Mouse (Mus musculus) adrenal gland, postnatal 36 days (tissue): Measurements from ENCODE around the gene Flna. TPM values are rescaled to one million over a fixed set of nuclear protein-coding genes. Genes with fewer than 3 reads are reported as not detected.
A peak's percentile ranks its signal among the peaks of the same experiment; 100 is the strongest.

Experiments
- DNase-seq, 2 experiments: peaks; one replicate each; pipeline ENCODE4 v3.0.0; 2021; ENCODE audit warnings: mixed read lengths in 1 of 2
- long read RNA-seq, 2 experiments: library from polyadenylated mRNA; stranded (forward); transcript quantifications; one replicate each; pipeline ENCODE4 v2.0.0; 2021; ENCODE audit warnings: borderline sequencing depth in 2 of 2
- total RNA-seq, 2 experiments: library from RNA; stranded (reverse); gene quantifications; 2 replicates each; pipeline ENCODE4 v1.2.3; 2021

Flna gene
- 100 to 1,000 TPM; 129 to 211 TPM for total RNA-seq
- long read RNA-seq, experiment 1, partial matches to known transcripts: 7 of 9 reads
- long read RNA-seq, experiment 1, other reads (novel, unspliced or antisense): 2 of 9 reads
- long read RNA-seq, experiment 2, partial matches to known transcripts: 3 of 5 reads
- long read RNA-seq, experiment 2, other reads (novel, unspliced or antisense): 2 of 5 reads

GRCm38 (mm10) chrX:74249615-74250014 lies at the start of gene Flna:
Flna (minus strand) TSS chrX:74249820.
- DNase-seq: peak; percentile 76 to 82

- DNase-seq: no peak
Measured at GRCm38 (mm10) chrX:74298348-74298747, 48.7 kb upstream of the Flna start.

DNA sequence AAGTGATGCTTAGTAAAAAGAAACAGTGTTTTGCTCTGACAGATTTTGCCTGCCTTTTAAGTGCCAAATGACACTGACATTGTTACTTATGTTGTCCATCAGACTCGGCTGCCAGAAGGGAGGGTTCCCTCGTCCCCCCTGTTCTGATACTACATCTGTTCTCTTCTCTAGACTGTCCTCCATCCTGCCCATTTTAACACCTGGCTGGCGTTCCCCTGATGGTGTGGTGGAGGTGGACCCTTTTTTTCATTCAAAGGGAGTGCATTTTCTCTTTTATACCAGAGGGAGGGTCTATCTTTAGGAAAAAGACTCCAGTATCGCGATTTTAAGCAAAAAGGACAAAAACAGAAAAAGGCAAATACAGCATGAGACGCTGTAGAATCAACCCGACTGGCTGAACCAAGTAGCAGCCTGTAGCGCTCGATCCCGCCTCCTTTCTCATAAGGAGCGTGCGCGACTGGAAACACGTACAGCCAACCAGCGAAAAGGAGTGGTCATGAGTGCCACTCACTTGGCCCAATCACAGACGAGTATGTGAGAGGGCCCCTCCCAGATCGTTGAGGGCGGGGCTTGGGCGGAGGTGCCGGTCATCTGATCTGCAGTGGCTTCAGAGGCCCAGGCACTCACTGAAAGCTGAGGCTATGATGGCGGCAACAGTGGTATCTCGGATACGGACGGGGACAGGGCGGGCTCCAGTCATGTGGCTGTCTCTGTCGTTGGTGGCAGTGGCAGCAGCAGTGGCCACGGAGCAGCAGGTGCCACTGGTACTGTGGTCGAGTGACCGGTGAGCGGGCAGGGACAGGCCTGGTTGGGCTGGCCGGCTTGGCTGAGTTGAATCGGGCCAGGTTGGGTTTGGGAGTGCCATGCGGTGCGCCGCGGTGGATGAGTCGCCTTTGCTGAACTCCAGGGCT lies 47.2 kb upstream of the Flna start, which contains the start of gene Atp6ap1:
Atp6ap1 (plus strand) TSS at position 560 of the 911 bp plus-strand sequence.
- DNase-seq: peak; percentile 92 to 93

DNA sequence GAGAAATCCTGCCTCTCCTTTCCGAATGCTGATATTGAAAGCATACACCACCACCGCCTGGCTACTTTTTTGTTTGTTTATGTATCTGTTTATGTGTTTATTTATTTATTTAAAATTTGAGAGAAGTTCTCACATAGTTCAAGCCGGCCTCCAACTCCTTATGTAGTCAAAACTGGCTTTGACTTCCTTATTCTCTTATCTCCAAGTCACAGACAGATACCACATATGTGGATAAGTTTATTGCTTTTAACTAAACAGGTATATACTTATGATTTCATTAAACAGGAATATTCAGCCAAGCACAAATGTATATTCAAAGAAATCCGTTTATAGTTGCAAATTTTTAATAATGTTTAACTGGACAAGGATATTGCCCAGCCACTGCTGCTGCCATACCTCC lies 43.8 kb upstream of the Flna start:
- DNase-seq: no peak

DNA sequence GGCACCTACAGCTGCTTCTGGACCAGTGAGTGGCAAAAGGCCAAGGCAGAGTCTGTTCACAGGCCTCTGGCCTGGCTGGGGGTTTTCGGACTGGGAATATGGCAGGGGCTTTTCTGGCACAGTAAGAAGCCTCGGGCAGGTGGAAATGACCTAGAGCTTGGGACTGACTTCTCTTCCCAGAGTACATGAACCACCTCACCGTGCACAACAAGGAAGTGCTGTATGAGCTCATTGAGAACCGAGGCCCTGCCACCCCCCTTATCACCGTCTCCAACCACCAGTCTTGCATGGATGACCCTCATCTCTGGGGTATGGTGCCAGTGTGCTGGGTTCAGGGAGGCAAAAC lies 33.4 kb upstream of the Flna start:
- no peak for DNase-seq

- DNase-seq: peak; percentile 85 to 90
Measured at GRCm38 (mm10) chrX:74282395-74283091, 32.9 kb upstream of the Flna start.

DNA sequence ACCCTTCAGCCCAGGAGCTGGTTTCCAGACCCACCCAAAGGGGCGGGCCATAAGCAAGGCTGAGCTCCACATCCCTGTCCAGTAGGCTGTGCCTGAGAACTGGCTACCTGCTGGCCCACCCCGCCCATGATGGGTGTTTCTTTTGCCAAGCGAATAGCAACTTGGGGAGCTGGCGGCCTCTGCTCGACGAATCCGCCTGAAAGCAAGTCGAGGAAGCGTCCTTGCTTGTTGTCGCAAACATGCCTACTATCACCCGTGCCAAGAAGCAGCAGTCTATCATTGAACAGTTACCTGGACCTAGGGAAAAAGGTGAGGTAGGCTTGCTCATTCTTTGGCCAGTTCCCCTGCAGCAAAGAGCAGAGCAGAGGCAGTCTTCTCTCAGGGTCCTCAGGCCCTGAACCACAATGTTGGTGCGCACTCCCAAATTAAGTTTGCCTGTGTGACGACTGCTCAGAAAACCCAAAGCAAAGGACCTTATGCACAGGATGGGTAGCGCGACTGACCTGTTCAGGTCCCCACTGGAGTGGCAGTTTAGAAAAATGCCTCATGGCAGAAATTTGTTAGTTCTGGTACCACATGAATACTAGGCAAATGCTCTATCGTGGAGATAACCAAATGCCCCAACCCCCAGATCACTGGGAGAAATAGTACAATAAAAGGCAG lies 32.2 kb upstream of the Flna start, which contains the start of the genes Taz and Dnase1l1:
Taz (plus strand) TSS at position 181 of the 663 bp plus-strand sequence.
Dnase1l1 (minus strand) TSS at position 606 of the 663 bp plus-strand sequence.
- peak; percentile 86 to 87 for DNase-seq

DNA sequence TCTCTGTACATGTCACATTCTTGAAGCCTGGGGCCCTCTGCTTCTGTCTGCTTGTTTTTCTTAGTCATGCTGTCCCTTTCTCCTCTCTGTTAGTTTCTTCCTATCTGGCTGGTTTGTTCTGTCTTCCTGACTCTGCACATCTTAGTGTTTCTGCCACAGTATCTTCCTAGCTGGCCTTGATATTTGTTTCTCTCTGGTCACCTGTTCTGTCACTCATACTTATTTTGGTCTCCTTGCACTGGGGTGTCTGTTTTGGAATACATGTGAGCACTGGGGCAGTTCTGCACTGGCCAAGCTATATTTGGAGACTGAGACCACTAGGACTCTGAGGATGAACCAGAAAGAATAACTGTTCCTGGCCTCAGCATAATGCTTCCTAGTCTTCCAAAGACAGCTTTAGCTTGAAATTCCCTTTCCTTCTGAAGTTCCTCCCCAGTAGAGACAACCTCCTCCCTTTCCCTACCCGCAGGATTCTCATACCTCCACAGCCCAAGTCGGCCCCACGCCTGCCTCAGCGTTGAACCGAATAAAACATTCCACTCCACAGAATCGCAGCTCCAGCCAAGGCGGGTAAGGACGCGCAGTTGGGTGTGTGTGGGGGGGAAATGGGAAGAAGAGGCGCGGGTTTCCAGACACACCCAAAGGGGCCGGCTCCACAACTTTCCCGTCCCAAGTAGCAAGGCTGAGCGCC lies 31.6 kb upstream of the Flna start:
- DNase-seq: no peak

DNA sequence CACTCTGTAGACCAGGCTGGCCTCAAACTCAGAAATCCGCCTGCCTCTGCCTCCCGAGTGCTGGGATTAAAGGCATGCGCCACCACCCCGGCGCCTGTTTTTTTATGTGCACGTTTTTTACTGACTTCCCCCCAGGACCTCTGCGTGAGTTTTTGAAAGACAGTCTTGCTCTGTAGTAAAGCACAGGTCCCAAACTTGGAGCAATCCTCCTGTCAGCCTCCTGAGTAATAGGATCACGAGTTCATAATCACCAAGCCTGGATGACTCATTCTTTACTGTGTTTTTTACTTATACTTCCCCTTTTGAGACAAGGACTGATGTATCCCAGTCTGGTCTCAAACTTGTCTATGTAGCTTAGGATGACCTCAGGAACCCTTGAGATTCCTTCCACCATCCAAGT lies 28.3 kb upstream of the Flna start:
- DNase-seq: no peak

DNA sequence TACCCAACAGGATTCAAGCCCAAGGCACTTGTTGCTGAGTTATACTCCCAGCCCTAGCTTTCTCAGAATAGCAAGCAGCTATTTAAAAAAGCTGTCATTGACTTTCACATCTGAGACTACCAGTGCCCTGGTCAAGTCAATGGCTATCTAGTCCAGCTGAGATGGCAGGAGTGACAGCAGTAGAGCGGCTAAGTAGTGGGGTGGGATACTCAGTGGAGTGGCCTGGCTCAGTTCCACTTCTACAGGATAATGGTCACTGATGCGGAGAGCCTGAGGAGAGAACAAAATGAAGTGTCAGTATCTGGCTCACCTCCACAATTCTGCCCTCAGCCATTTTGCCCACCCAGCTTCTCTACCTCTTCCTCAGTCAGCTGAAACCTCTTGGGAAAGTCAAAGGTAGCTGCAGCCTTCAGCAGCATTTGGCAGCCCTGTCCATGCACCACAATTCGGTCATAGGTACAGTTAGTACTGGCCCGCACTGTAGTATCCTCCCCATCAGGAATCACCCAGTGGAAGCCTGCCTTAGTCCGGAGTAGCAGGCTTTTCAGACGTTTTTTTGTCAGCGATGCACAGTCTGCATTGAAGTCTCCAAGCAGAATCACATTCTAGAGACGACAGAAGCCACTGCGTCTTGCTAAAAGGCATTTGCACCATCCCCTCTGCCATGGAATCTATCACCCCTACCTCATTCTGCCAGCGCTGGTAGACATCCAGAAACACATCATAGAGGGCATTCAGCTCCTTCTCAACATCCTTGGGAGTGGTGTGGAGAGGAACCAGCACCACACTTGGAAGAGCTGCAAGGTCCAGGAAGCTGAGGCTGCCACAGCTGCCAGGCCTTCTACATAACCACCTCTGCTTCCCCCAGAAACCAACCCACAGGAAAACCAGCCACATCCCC lies 24.1 kb upstream of the Flna start:
- DNase-seq: no peak

DNA sequence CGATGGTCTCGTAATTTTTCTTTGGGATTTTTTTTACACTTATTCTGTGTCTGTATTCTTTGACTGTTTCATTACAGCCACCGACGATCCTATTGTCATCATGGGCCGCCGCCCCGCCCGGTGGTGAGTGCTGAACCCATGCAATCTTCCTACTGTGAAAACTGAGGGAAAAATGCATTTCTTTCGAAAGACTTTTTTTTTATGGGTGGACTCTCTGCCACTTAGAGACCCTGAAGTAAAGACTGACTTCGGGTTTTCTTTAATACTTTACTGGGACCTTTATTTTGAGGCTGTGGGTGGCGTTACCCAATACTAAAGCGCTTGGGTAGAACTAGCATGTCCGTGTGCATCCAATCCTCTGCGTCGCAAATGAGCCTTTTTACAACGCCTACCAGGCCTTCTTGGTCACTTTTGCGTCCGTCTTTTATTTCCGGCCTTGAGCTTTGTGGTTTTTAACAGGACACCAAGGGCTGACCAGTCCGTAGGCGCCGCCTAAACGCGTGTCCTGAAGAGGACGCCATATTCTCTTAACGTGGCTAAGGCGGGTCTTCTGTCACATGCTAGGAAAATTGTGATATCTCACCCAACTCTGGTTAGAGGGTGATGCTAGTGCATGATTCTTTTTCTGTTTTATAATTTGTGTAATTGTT lies 21.4 kb upstream of the Flna start:
- DNase-seq: peak in 1 of 2 experiments; percentile 26

DNA sequence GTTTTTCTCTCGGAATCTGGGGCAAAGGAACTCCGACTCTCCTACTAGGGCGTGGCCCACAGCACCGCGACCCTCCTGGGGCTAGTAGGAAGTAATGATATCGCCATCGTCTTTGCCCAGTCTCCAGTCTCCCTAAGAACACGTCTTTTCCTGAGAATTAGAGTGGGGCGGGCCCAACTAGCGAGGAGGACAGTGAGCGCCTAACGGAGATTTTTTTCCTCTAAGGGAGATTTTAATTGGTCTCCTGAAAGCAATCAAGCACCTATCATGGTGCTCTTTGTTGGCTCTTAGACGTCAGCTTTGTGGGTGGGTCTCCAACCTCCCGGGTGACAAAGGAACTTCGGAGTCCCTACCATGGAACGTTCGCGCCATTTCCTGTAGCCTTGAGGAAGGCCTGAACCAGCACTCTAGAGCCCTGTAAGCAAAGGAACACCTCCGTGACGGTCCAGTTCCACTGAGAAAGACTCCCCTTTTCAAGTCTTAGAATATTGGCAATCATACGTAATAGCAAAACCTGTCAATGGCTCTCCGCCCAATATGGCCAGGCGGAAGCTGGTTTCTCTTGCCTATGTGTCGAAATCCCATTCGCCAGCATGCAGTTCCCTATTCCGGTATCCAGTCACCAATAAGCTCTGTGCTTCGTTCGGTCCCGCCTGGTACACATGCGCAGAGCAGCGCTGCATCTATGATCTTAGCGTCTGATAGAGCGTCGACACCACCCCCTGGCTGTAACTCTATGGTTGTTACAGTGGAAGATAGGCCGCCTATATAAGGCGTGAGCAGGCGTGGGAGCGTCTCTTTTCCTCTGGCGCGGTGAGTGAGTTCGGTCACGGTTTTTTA lies 20.7 kb upstream of the Flna start, which contains the start of gene Rpl10:
Rpl10 (plus strand) TSS at position 751 of the 840 bp plus-strand sequence.
- peak; percentile 88 to 91 for DNase-seq

DNA sequence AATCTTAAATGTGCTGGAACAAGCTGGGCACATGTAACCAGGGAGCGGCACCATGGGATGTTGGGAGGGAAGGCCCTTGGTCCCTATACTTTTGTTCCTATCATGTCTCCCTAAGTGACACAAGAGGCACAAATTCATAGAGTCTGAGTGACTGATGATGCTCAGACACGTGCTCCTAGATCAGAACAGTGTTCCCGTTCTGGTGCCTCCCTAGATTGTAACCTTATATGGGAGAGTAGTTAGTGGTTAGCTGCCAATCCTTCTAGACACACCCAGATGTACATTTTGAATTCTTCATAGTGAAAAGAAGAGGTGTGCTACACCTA lies 20.1 kb upstream of the Flna start:
- DNase-seq: no peak

DNA sequence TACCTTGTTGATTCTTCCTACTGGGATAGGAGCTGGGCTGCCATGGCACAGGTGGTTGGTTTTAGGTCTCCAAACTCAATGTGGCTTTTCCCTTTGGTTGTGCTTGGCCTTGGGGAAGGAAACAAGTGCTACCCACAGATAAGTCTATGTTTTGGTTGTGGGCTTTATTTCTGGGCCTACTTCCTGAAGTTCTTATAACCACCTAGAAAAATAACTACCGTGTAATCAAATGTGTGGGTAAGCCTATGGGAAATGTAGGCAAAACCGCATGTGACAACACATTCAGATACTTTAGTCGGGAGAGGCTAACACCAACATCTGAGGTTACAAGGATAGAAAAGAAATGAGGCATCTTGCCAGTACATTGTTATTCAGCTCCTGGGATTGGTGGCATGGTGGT lies 8.1 kb upstream of the Flna start:
- no peak for DNase-seq

DNA sequence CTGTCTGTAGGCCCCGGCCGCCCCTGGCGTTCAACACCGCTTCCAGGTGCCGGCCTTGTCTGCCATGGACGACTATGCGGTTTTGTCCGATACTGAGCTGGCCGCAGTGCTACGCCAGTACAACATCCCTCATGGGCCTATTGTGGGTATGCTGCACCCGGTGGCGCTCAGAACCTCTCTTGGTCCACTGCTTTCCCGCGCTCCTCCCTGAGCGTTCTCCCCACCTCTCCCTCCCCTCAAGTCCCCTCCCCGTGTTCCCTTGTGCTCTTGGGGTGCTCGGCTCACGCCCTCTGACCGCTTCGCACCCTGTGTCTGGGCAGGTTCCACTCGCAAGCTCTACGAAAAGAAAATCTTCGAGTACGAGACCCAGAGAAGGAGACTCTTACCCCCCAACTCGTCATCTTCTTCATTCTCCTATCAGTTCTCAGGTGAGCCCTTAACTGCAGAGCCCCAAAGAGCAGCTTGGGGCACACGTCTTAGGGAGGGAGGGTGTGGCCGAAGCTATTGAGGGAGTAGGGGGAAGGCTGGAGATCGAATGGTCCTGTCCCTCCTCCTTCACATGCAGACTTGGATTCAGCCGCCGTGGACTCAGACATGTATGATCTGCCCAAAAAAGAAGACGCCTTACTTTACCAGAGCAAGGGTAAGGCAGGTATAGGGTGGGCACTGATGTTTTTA lies 5.4 kb upstream of the Flna start:
- no peak for DNase-seq

- peak; percentile 87 to 88 for DNase-seq
Measured at GRCm38 (mm10) chrX:74254153-74254887, 4.7 kb upstream of the Flna start, which contains the start of gene Emd. Emd (plus strand) TSS chrX:74254687.

DNA sequence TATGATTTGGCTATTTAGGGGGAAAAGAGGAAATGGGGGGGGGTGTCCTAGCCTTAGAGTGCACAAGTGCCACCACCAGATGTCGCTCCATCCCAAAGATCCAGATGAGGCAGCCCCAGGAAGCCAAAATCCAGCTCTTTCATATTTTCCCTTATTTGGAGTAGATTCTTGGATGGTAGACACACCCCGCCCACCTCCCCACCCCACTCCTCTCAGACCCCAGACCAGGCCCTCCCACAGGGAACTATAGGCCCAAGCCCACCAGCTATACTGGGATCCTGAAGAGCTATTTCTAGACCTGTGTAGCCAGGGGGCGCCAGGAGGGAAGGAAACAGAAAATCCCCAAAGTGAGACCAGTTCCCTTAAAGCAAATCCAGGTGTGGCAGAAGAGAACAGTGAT lies 969 bp downstream of the Flna start:
- peak; percentile 53 to 69 for DNase-seq

DNA sequence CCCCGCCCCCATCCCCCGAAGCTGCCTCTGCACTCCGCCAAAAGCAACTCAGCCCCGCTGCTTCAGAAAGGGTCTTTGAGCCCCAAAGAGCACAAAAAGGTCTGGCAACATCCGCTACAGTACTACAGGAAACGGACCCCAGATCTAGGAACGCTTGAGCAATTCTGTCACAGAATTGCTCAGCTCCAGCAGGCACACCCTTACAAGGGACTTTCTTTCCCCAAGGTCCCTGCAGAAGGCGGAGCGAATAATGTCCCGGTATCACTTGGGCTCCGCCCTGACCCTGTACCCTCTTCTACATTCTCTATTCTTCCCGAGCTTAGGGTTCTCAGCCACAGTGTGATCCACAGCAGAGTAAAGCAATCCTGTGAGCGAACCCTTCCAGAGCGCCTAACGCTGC lies 2.9 kb downstream of the Flna start:
- DNase-seq: peak in 1 of 2 experiments; percentile 37
